Mouse (Mus musculus): ENCODE results near the gene Hnmt. TPM values are rescaled to one million over a fixed set of nuclear protein-coding genes. Genes with fewer than 3 reads are reported as not detected.
A peak's percentile ranks its signal among the peaks of the same experiment; 100 is the strongest.
"Not testable (repeated sequence)": the region's sequence is repeated elsewhere in the genome, so short reads cannot be mapped to it uniquely, and the experiment has no call there.

Hnmt gene
- 1.4 and 2.2 TPM in 2 replicates for polyA plus RNA-seq (2015; fragmentation: Nextera tagmentation; extraction: Ambion mirVana)

- Histone ChIP-seq H3K27me3 (no peaks in the 10 kb centered on the region), H3K36me3 (no peaks in the 10 kb centered on the region), H3K4me1 (peaks cover 5% of the 10 kb centered on the region; the same call in 1 of the 2 replicates), H3K4me3 (peak within 1 kb of the TSS; percentile 34), H3K9ac (0 out of 2 replicates have a peak within 1 kb of the TSS, but pooled peaks have one; percentile 7), H3K27ac (no peak within 1 kb of the TSS), H3K4me2 (peak within 1 kb of the TSS; percentile 43), H3K9me3 (no peaks in the 10 kb centered on the region)
- ATAC-seq (ENCODE audit: insufficient number of reproducible peaks, low FRiP score, low TSS enrichment, low read depth), result no peak
- WGBS, result 38% methylated on average over 7 of the region's 7 CpGs
Observed at GRCm38 (mm10) chr2:24049344-24049990, at the start of gene Hnmt. Hnmt (minus strand) TSS chr2:24049394.

GRCm38 (mm10) chr2:24096495-24096894 lies 47.3 kb upstream of the Hnmt start, which contains the start of gene Tbpl2:
Tbpl2 (minus strand) TSS chr2:24096595.
- Histone ChIP-seq H3K4me3 (no peak within 1 kb of the TSS), H3K27me3 (no peaks in the 10 kb centered on the region), H3K36me3 (no peaks in the 10 kb centered on the region), H3K27ac (no peak within 1 kb of the TSS), H3K4me2 (no peak within 1 kb of the TSS), H3K9ac (no peak within 1 kb of the TSS), H3K9me3 (no peaks in the 10 kb centered on the region), H3K4me1 (no peaks in the 10 kb centered on the region)
- ATAC-seq (ENCODE audit: insufficient number of reproducible peaks, low FRiP score, low TSS enrichment, low read depth), result no peak
- WGBS, result 68% methylated on average over 4 of the region's 4 CpGs

GRCm38 (mm10) chr2:24090921-24091320 lies 41.7 kb upstream of the Hnmt start:
- ATAC-seq (ENCODE audit: insufficient number of reproducible peaks, low FRiP score, low TSS enrichment, low read depth), result no peak
- no peak overlapping the region for H3K27ac ChIP-seq
- H3K9ac ChIP-seq, result no peak overlapping the region
- no peak overlapping the region for H3K4me3 ChIP-seq
- H3K4me1 ChIP-seq, result no peaks in the 10 kb centered on the region
- H3K9me3 ChIP-seq, result no peaks in the 10 kb centered on the region
- H3K4me2 ChIP-seq, result no peak overlapping the region
- H3K36me3 ChIP-seq, result no peaks in the 10 kb centered on the region
- WGBS, result 61% methylated on average over 1 of the region's 1 CpGs
- H3K27me3 ChIP-seq, result no peaks in the 10 kb centered on the region

GRCm38 (mm10) chr2:24050459-24050858 lies 1.3 kb upstream of the Hnmt start:
- Histone ChIP-seq H3K27ac (no peak overlapping the region), H3K4me1 (peaks cover 5% of the 10 kb centered on the region; the same call in 1 of the 2 replicates), H3K9ac (no peak overlapping the region), H3K36me3 (no peaks in the 10 kb centered on the region), H3K4me3 (no peak overlapping the region), H3K4me2 (no peak overlapping the region), H3K27me3 (no peaks in the 10 kb centered on the region), H3K9me3 (no peaks in the 10 kb centered on the region)
- 88% methylated on average over 3 of the region's 3 CpGs for WGBS
- no peak for ATAC-seq (ENCODE audit: insufficient number of reproducible peaks, low FRiP score, low TSS enrichment, low read depth)

- H3K4me1 ChIP-seq, result peaks cover 5% of the 10 kb centered on the region; the same call in 1 of the 2 replicates
- ATAC-seq (ENCODE audit: insufficient number of reproducible peaks, low FRiP score, low TSS enrichment, low read depth), result no peak
- H3K36me3 ChIP-seq, result no peaks in the 10 kb centered on the region
- H3K27ac ChIP-seq, result no peak overlapping the region
- H3K9me3 ChIP-seq, result no peaks in the 10 kb centered on the region
- no peaks in the 10 kb centered on the region for H3K27me3 ChIP-seq
- peak overlapping the region; percentile 43 for H3K4me2 ChIP-seq
- WGBS, result 9% methylated on average over 16 of the region's 16 CpGs
- H3K9ac ChIP-seq, result 0 out of 2 replicates have a peak overlapping the region, but pooled peaks have one; percentile 7
- peak overlapping the region; percentile 34 for H3K4me3 ChIP-seq
Observed at GRCm38 (mm10) chr2:24048480-24049097, 605 bp downstream of the Hnmt start.

GRCm38 (mm10) chr2:24047551-24048479 lies 1.4 kb downstream of the Hnmt start:
- ATAC-seq (ENCODE audit: insufficient number of reproducible peaks, low FRiP score, low TSS enrichment, low read depth), result no peak
- H3K4me1 ChIP-seq, result peaks cover 5% of the 10 kb centered on the region; the same call in 1 of the 2 replicates
- H3K4me3 ChIP-seq, result peak overlapping the region; percentile 34
- H3K36me3 ChIP-seq, result no peaks in the 10 kb centered on the region
- WGBS, result 45% methylated on average over 6 of the region's 6 CpGs
- no peaks in the 10 kb centered on the region for H3K27me3 ChIP-seq
- H3K4me2 ChIP-seq, result peak overlapping the region; percentile 43
- no peak overlapping the region for H3K27ac ChIP-seq
- 0 out of 2 replicates have a peak overlapping the region, but pooled peaks have one; percentile 7 for H3K9ac ChIP-seq
- no peaks in the 10 kb centered on the region for H3K9me3 ChIP-seq

- Histone ChIP-seq H3K4me3 (no peak overlapping the region), H3K27ac (no peak overlapping the region), H3K27me3 (no peaks in the 10 kb centered on the region), H3K9me3 (no peaks in the 10 kb centered on the region), H3K4me2 (no peak overlapping the region), H3K9ac (no peak overlapping the region), H3K36me3 (no peaks in the 10 kb centered on the region), H3K4me1 (no peaks in the 10 kb centered on the region)
- ATAC-seq (ENCODE audit: insufficient number of reproducible peaks, low FRiP score, low TSS enrichment, low read depth), result no peak
- WGBS, result 77% methylated on average over 1 of the region's 1 CpGs
Observed at GRCm38 (mm10) chr2:24042901-24043300, 6.3 kb downstream of the Hnmt start.

GRCm38 (mm10) chr2:24040531-24040930 lies 8.7 kb downstream of the Hnmt start:
- H3K4me1 ChIP-seq, result no peaks in the 10 kb centered on the region
- no peaks in the 10 kb centered on the region for H3K9me3 ChIP-seq
- no peaks in the 10 kb centered on the region for H3K27me3 ChIP-seq
- no peak overlapping the region for H3K4me2 ChIP-seq
- H3K36me3 ChIP-seq, result no peaks in the 10 kb centered on the region
- no peak overlapping the region for H3K4me3 ChIP-seq
- ATAC-seq (ENCODE audit: insufficient number of reproducible peaks, low FRiP score, low TSS enrichment, low read depth), result no peak
- H3K27ac ChIP-seq, result no peak overlapping the region
- H3K9ac ChIP-seq, result no peak overlapping the region
- WGBS, result 91% methylated on average over 1 of the region's 1 CpGs

GRCm38 (mm10) chr2:24019386-24019785 lies 29.8 kb downstream of the Hnmt start:
- not testable (repeated sequence) for H3K4me2 ChIP-seq; ATAC-seq (ENCODE audit: insufficient number of reproducible peaks, low FRiP score, low TSS enrichment, low read depth); H3K9me3 ChIP-seq; H3K36me3 ChIP-seq; H3K4me3 ChIP-seq; H3K27me3 ChIP-seq; H3K9ac ChIP-seq; H3K27ac ChIP-seq; H3K4me1 ChIP-seq

GRCm38 (mm10) chr2:24018966-24019365 lies 30.2 kb downstream of the Hnmt start:
- WGBS, result 76% methylated on average over 1 of the region's 1 CpGs
- Histone ChIP-seq H3K27me3 (no peaks in the 10 kb centered on the region), H3K36me3 (no peaks in the 10 kb centered on the region), H3K9me3 (no peaks in the 10 kb centered on the region), H3K4me2 (no peak overlapping the region), H3K4me1 (no peaks in the 10 kb centered on the region), H3K4me3 (no peak overlapping the region), H3K9ac (no peak overlapping the region), H3K27ac (no peak overlapping the region)
- ATAC-seq (ENCODE audit: insufficient number of reproducible peaks, low FRiP score, low TSS enrichment, low read depth), result no peak

- no peak for ATAC-seq (ENCODE audit: insufficient number of reproducible peaks, low FRiP score, low TSS enrichment, low read depth)
- Histone ChIP-seq H3K27me3 (no peaks in the 10 kb centered on the region), H3K4me1 (no peaks in the 10 kb centered on the region), H3K36me3 (no peaks in the 10 kb centered on the region), H3K27ac (no peak overlapping the region), H3K9ac (no peak overlapping the region), H3K9me3 (no peaks in the 10 kb centered on the region), H3K4me3 (no peak overlapping the region), H3K4me2 (no peak overlapping the region)
- 73% methylated on average over 5 of the region's 5 CpGs for WGBS
Observed at GRCm38 (mm10) chr2:24014957-24015356, 34.2 kb downstream of the Hnmt start.

Data from limb, embryonic 15.5 days (tissue).